Mouse (Mus musculus) megakaryocyte-erythroid progenitor cell, adult 5-6 weeks (primary cell): Measurements from ENCODE around the gene Zmiz1. TPM values are rescaled to one million over a fixed set of nuclear protein-coding genes. Genes with fewer than 3 reads are reported as not detected.

Experiments
- ATAC-seq: replicated peaks from 2 replicates; pipeline ENCODE4 v1.8.0; 2016; ENCODE audit warnings: mild to moderate bottlenecking, inconsistent platforms; ENCODE audit not compliant: severe bottlenecking, poor library complexity, low FRiP score, low TSS enrichment
- total RNA-seq, 2 experiments: library from RNA; stranded (forward) in 1 of 2; stranded (reverse) in 1 of 2; fragments of 200-1000, 215-1000 nt in 1 of 2; fragments of >200 nt in 1 of 2; fragmentation: Nextera tagmentation in 1 of 2; gene quantifications; 2 replicates each; pipeline ENCODE4 v1.2.3; 2014 to 2017

The Zmiz1 gene
- total RNA-seq, 2 experiments from 2014 or later = 12.6 to 51.3 TPM

- no peak for ATAC-seq
Observed at GRCm38 (mm10) chr14:25546852-25547621, 88.1 kb downstream of the Zmiz1 start.

GRCm38 (mm10) chr14:25547882-25548281, 88.9 kb downstream of the Zmiz1 start:
- no peak for ATAC-seq

GRCm38 (mm10) chr14:25548650-25549049, 89.7 kb downstream of the Zmiz1 start:
- no peak for ATAC-seq

- ATAC-seq = no peak
Observed at GRCm38 (mm10) chr14:25549125-25549524, 90.1 kb downstream of the Zmiz1 start.

GRCm38 (mm10) chr14:25549871-25550840, 91.2 kb downstream of the Zmiz1 start:
- peak; percentile 63 for ATAC-seq

- peak; percentile 27; the same call in 1 of the 2 replicates for ATAC-seq
Observed at GRCm38 (mm10) chr14:25551731-25552130, 92.7 kb downstream of the Zmiz1 start.

GRCm38 (mm10) chr14:25553382-25553781, 94.4 kb downstream of the Zmiz1 start:
- no peak for ATAC-seq

- no peak for ATAC-seq
Observed at GRCm38 (mm10) chr14:25554781-25555180, 95.8 kb downstream of the Zmiz1 start.

- ATAC-seq = no peak
Observed at GRCm38 (mm10) chr14:25555291-25555781, 96.4 kb downstream of the Zmiz1 start.

- ATAC-seq = no peak
Observed at GRCm38 (mm10) chr14:25555848-25556247, 96.9 kb downstream of the Zmiz1 start.

- ATAC-seq = no peak
Observed at GRCm38 (mm10) chr14:25557014-25557413, 98.0 kb downstream of the Zmiz1 start.

GRCm38 (mm10) chr14:25558479-25558878, 99.5 kb downstream of the Zmiz1 start:
- ATAC-seq = no peak

GRCm38 (mm10) chr14:25559907-25560306, 100.9 kb downstream of the Zmiz1 start:
- no peak for ATAC-seq

- no peak for ATAC-seq
Observed at GRCm38 (mm10) chr14:25560841-25561240, 101.9 kb downstream of the Zmiz1 start.

- no peak for ATAC-seq
Observed at GRCm38 (mm10) chr14:25561716-25562115, 102.7 kb downstream of the Zmiz1 start.

GRCm38 (mm10) chr14:25562447-25562846, 103.5 kb downstream of the Zmiz1 start:
- ATAC-seq = no peak

- no peak for ATAC-seq
Observed at GRCm38 (mm10) chr14:25562909-25563308, 103.9 kb downstream of the Zmiz1 start.

GRCm38 (mm10) chr14:25564577-25564976, 105.6 kb downstream of the Zmiz1 start:
- ATAC-seq = no peak

GRCm38 (mm10) chr14:25565344-25566088, 106.5 kb downstream of the Zmiz1 start:
- ATAC-seq = peak; percentile 83
